Mouse (Mus musculus) liver, embryonic 11.5 days (tissue): ENCODE measurements around the gene Klhl3. TPM values are rescaled to one million over a fixed set of nuclear protein-coding genes. Genes with fewer than 3 reads are reported as not detected.

Source experiments
- ATAC-seq: fragments of 200-750 bp; cut with Nextera tagmentation; replicated peaks from 2 replicates; pipeline ENCODE4 v1.8.0; 2017; ENCODE audit warnings: moderate number of reproducible peaks, mild to moderate bottlenecking, moderate TSS enrichment, moderate library complexity; ENCODE audit not compliant: low FRiP score
- DNase-seq: peaks from one replicate; pipeline ENCODE4 v3.0.0-alpha.2; 2017; ENCODE audit warnings: low spot score
- H3K27ac ChIP-seq: fragments of 300-500 bp; sonication (generic); 2 replicates; pipeline ENCODE4 v1.5.1; 2014; ENCODE audit warnings: mild to moderate bottlenecking, low read depth, low read length, control low read depth
- H3K27me3 ChIP-seq: fragments of 300-500 bp; sonication (generic); replicated peaks from 2 replicates; pipeline ENCODE4 v1.6.1; 2014; ENCODE audit warnings: low read length, mixed read lengths; ENCODE audit not compliant: control insufficient read depth, insufficient read depth
- H3K36me3 ChIP-seq: fragments of 300-500 bp; sonication (generic); 2 replicates; pipeline ENCODE4 v1.6.1; 2014; ENCODE audit warnings: mild to moderate bottlenecking, low read length, moderate library complexity, mixed read lengths; ENCODE audit not compliant: control insufficient read depth, insufficient read depth
- H3K4me1 ChIP-seq: fragments of 300-500 bp; sonication (generic); replicated peaks from 2 replicates; pipeline ENCODE4 v1.6.1; 2014; ENCODE audit warnings: low read length, mixed read lengths; ENCODE audit not compliant: control insufficient read depth, insufficient read depth
- H3K4me2 ChIP-seq: fragments of 300-500 bp; sonication (generic); 2 replicates; pipeline ENCODE4 v1.6.1; 2014; ENCODE audit warnings: mild to moderate bottlenecking, control low read depth, moderate library complexity
- H3K4me3 ChIP-seq: fragments of 300-500 bp; sonication (generic); 2 replicates; pipeline ENCODE4 v1.5.1; 2014; ENCODE audit warnings: low read depth, low read length, control low read depth
- H3K9ac ChIP-seq: fragments of 300-500 bp; sonication (generic); 2 replicates; pipeline ENCODE4 v1.6.1; 2014; ENCODE audit warnings: low read depth, low read length, control low read depth
- H3K9me3 ChIP-seq: fragments of 300-500 bp; sonication (generic); 2 replicates; pipeline ENCODE4 v1.6.1; 2016; ENCODE audit warnings: low read length, inconsistent platforms, mixed read lengths; ENCODE audit not compliant: control insufficient read depth
- WGBS: fragments of 180-500 bp; shearing (Covaris S2); extraction: QIAGEN DNeasy Blood & Tissue Kit; methylation state at CpG from one replicate; pipeline ENCODE4 v1.1.7; 2014; 5-methylcytosine and 5-hydroxymethylcytosine counted together
- polyA plus RNA-seq: library from polyadenylated mRNA; unstranded; fragments of >200 nt; fragmentation: Nextera tagmentation; extraction: Ambion mirVana; gene quantifications from 2 replicates; pipeline ENCODE4 v1.2.1, GENCODE M21; 2014

Klhl3 gene
- polyA plus RNA-seq: 1.9 and 2.7 TPM in 2 replicates

GRCm38 (mm10) chr13:58113061-58113900 is at the start of gene Klhl3:
Gene Klhl3 (minus strand): TSS chr13:58113592.
- peak; percentile 72 for DNase-seq
- 1% methylated on average over 35 of the region's 35 CpGs for WGBS
- Histone ChIP-seq H3K9ac (peak within 1 kb of the TSS; percentile 54), H3K36me3 (no peaks in the 10 kb centered on the region), H3K4me2 (peak within 1 kb of the TSS; percentile 64), H3K27me3 (peaks cover 9% of the 10 kb centered on the region), H3K4me1 (peaks cover 5% of the 10 kb centered on the region; the same call in 1 of the 2 replicates), H3K9me3 (no peaks in the 10 kb centered on the region), H3K27ac (no peak within 1 kb of the TSS), H3K4me3 (peak within 1 kb of the TSS; percentile 45)
- ATAC-seq: peak; percentile 41; the same call in 1 of the 2 replicates

- H3K27me3 ChIP-seq: no peaks in the 10 kb centered on the region
- no peak for DNase-seq
- no peaks in the 10 kb centered on the region for H3K9me3 ChIP-seq
- H3K36me3 ChIP-seq: peaks cover 28% of the 10 kb centered on the region
- no peak overlapping the region for H3K9ac ChIP-seq
- no peak overlapping the region for H3K4me3 ChIP-seq
- H3K27ac ChIP-seq: no peak overlapping the region
- no peak overlapping the region for H3K4me2 ChIP-seq
- 93% methylated on average over 15 of the region's 15 CpGs for WGBS
- H3K4me1 ChIP-seq: peaks cover 5% of the 10 kb centered on the region
- no peak for ATAC-seq
Observed at GRCm38 (mm10) chr13:58160761-58161160, 47.4 kb upstream of the Klhl3 start.

- peaks cover 18% of the 10 kb centered on the region for H3K36me3 ChIP-seq
- DNase-seq (peak; percentile 82), ATAC-seq (peak; percentile 53)
- peaks cover 5% of the 10 kb centered on the region for H3K4me1 ChIP-seq
- H3K27me3 ChIP-seq: no peaks in the 10 kb centered on the region
- H3K4me2 ChIP-seq: peak overlapping the region; percentile 95
- H3K4me3 ChIP-seq: peak overlapping the region; percentile 96
- no peaks in the 10 kb centered on the region for H3K9me3 ChIP-seq
- H3K27ac ChIP-seq: peak overlapping the region; percentile 56
- peak overlapping the region; percentile 76 for H3K9ac ChIP-seq
- WGBS: 5% methylated on average over 16 of the region's 16 CpGs
Observed at GRCm38 (mm10) chr13:58158099-58158912, 44.9 kb upstream of the Klhl3 start.

GRCm38 (mm10) chr13:58157447-58158098 is 44.2 kb upstream of the Klhl3 start, which contains the start of gene Idnk:
Gene Idnk (plus strand): TSS chr13:58157649.
- Histone ChIP-seq H3K4me2 (peak within 1 kb of the TSS; percentile 95), H3K4me1 (peaks cover 5% of the 10 kb centered on the region), H3K27me3 (no peaks in the 10 kb centered on the region), H3K27ac (peak within 1 kb of the TSS; percentile 56), H3K4me3 (peak within 1 kb of the TSS; percentile 96), H3K36me3 (peaks cover 17% of the 10 kb centered on the region), H3K9me3 (no peaks in the 10 kb centered on the region), H3K9ac (peak within 1 kb of the TSS; percentile 76)
- DNase-seq (peak; percentile 88), ATAC-seq (peak; percentile 87)
- under 1% methylated on average over 30 of the region's 30 CpGs for WGBS

- ATAC-seq: peak; percentile 21; the same call in 1 of the 2 replicates
- H3K4me3 ChIP-seq: peak overlapping the region; percentile 96
- 14% methylated on average over 8 of the region's 8 CpGs for WGBS
- H3K27ac ChIP-seq: no peak overlapping the region
- no peaks in the 10 kb centered on the region for H3K9me3 ChIP-seq
- H3K27me3 ChIP-seq: no peaks in the 10 kb centered on the region
- H3K4me1 ChIP-seq: peaks cover 5% of the 10 kb centered on the region
- H3K36me3 ChIP-seq: peaks cover 17% of the 10 kb centered on the region
- peak overlapping the region; percentile 76 for H3K9ac ChIP-seq
- H3K4me2 ChIP-seq: peak overlapping the region; percentile 95
- DNase-seq: no peak
Observed at GRCm38 (mm10) chr13:58157036-58157435, 43.6 kb upstream of the Klhl3 start.

- peaks cover 12% of the 10 kb centered on the region for H3K36me3 ChIP-seq
- no peak overlapping the region for H3K4me2 ChIP-seq
- peaks cover 5% of the 10 kb centered on the region for H3K4me1 ChIP-seq
- whole genome bisulfite sequencing: 75% methylated on average over 2 of the region's 2 CpGs
- no peak overlapping the region for H3K4me3 ChIP-seq
- no peaks in the 10 kb centered on the region for H3K27me3 ChIP-seq
- H3K9ac ChIP-seq: no peak overlapping the region
- H3K27ac ChIP-seq: no peak overlapping the region
- no peak for ATAC-seq
- H3K9me3 ChIP-seq: no peaks in the 10 kb centered on the region
- no peak for DNase-seq
Observed at GRCm38 (mm10) chr13:58156031-58156430, 42.6 kb upstream of the Klhl3 start.

- no peaks in the 10 kb centered on the region for H3K4me1 ChIP-seq
- WGBS: 64% methylated on average over 11 of the region's 11 CpGs
- no peaks in the 10 kb centered on the region for H3K9me3 ChIP-seq
- no peaks in the 10 kb centered on the region for H3K27me3 ChIP-seq
- no peak overlapping the region for H3K4me2 ChIP-seq
- H3K9ac ChIP-seq: no peak overlapping the region
- DNase-seq (no peak), ATAC-seq (no peak)
- no peak overlapping the region for H3K27ac ChIP-seq
- no peaks in the 10 kb centered on the region for H3K36me3 ChIP-seq
- no peak overlapping the region for H3K4me3 ChIP-seq
Observed at GRCm38 (mm10) chr13:58150442-58150841, 37.0 kb upstream of the Klhl3 start.

- Histone ChIP-seq H3K4me1 (no peaks in the 10 kb centered on the region), H3K9me3 (no peaks in the 10 kb centered on the region), H3K27me3 (no peaks in the 10 kb centered on the region), H3K36me3 (no peaks in the 10 kb centered on the region), H3K9ac (no peak overlapping the region), H3K4me2 (no peak overlapping the region), H3K27ac (no peak overlapping the region), H3K4me3 (no peak overlapping the region)
- DNase-seq (no peak), ATAC-seq (no peak)
- WGBS: 87% methylated on average over 3 of the region's 3 CpGs
Observed at GRCm38 (mm10) chr13:58149629-58150028, 36.2 kb upstream of the Klhl3 start.
